Mouse (Mus musculus) hematopoietic stem cell, adult 5-6 weeks (primary cell): ENCODE measurements around the gene Gm20547. TPM values are rescaled to one million over a fixed set of nuclear protein-coding genes. Genes with fewer than 3 reads are reported as not detected.

Source experiments
- ATAC-seq, 2 experiments: fragments of 125-278 bp in 1 of 2; replicated peaks in 1 of 2; 2 replicates each; pipeline ENCODE4 v1.8.0; 2016 to 2017; ENCODE audit warnings: inconsistent platforms in 2 of 2, mild to moderate bottlenecking in 2 of 2, moderate number of reproducible peaks in 2 of 2, low read depth in 1 of 2, moderate TSS enrichment in 1 of 2; ENCODE audit not compliant: low FRiP score in 2 of 2, poor library complexity in 2 of 2, severe bottlenecking in 2 of 2, insufficient read depth in 1 of 2, low TSS enrichment in 1 of 2
- total RNA-seq: library from RNA; stranded (forward); fragments of 172-1452, 232-1000 nt; gene quantifications from 2 replicates; pipeline ENCODE4 v1.2.3, GENCODE M21; 2017

Gm20547 gene
- total RNA-seq, 1 experiment from 2014 or later: not detected

DNA sequence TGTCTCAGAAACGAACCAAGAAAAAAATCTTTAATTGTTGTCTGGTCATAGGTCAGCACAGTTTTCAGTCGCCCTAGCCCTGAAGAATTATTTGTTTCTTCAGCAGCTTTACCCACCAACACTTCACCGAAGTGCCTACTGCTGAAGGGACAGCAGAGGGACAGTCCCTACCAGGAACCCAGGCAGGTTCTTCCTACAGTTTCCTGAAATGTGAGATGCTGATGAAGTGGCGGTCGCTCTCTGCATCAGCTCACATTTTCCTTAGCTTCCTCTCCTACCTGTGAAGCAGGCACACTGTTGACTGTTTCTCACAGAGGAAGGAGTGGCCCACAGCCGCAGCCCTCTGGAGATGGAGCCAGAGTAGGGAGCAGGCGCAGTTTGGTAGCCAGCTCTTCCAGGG, 15.9 kb downstream of the Gm20547 start:
- ATAC-seq: no peak

DNA sequence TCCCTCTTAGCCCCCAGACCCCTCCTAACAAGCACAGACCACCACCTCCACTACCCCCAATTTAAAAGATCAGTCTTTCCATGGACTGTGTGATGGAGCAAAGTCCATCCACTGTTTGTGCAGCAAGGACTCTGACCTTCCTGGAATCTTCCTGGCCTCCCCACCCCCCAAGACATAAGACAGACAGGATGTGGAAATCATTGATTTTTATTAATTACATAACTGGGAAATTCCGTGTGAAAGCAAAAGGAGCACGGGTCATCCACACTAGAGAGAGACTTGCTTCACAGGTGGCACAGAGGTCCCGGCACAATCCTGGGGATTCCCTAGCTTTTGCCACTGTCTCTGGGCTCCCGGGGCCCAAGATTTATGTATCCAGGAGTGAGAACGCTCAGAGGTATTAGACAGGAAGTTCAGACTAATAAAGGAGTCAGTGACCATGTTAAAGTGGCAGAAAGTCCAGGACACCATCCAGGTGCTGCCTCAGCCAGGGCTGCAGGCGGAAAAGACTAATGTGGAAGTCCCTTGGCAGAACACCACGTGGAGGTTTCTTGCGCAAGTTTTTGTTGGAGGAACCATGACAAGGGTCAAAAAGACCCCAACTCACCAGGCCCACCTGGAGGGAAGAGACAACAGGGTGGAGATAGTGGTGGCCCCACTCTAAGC, 19.3 kb downstream of the Gm20547 start, which contains the start of gene Cfb:
Gene Cfb, minus strand, starts transcription at position 103 of the 666 bp plus-strand sequence.
- no peak for ATAC-seq

DNA sequence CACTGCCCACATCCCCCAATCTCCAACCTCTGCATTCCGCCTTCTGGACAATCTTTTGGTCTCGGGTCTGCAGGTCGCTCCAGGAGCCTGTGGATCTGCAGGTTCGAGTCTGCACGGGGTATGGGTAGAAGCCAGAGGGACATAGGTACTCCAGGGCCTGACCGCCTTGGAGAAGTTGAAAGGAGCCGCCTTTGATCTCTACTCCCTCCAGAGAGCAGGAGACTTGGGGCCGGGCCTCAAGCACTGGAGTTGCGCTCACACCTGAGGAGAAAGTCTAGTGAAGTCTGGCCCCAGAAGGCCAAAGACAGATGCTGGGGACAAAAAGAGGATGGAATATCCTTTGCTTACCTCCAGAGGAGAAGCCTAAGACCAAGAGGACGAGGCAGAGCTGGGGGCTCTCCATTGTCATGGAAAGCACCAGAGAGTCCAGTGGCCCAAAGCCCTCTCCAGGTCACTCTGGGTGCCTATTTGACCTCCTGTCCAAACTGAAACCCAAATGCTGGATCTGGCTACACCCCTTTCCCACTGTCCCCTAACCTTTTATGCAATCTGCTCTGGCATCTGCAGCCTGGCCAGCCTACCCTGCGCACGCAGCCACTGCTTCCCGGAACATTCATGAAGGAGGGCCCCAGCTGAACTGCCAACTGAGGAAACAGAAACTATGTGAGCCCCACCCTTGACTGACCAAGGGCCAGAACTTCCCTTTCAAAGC, 20.0 kb downstream of the Gm20547 start:
- ATAC-seq: no peak

DNA sequence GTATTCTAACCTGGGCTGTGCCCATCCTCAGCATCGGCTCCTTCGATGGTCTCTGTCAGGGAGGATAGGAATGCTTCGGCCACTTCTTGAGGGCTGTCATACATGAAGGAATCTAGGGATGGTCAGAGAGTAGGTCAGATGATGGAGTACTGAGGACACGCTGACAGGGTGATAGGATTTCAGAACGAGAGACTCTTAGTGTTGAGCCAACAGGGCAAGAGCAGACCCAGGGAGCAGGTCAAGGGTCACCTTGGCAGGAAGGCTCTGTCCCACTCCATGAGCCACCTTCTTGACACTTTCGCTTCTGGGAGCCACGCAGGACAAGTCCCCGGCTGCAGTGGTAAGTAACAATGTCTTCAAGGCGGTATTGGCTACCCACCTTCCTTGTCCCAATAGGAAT, 21.3 kb downstream of the Gm20547 start:
- ATAC-seq: no peak

DNA sequence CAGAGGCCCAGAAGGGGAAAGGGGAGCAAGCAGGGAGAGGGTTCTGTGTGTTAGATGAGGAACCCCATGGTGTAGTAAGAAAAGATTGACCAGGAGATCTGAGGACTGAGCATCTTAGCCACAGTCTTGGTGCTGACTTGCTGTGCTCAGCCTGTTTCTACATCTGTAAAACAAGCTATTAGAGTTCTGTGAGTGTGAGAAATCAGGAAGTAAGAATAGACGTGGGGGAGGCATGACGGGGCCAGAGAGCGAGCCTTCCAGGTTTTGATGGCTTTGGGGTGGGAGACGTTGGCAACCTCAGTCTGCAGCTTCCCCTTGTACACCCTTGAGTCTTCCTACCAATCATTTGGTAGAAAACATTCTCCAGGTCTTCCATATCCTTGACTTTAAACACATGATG, 23.2 kb downstream of the Gm20547 start:
- no peak for ATAC-seq

DNA sequence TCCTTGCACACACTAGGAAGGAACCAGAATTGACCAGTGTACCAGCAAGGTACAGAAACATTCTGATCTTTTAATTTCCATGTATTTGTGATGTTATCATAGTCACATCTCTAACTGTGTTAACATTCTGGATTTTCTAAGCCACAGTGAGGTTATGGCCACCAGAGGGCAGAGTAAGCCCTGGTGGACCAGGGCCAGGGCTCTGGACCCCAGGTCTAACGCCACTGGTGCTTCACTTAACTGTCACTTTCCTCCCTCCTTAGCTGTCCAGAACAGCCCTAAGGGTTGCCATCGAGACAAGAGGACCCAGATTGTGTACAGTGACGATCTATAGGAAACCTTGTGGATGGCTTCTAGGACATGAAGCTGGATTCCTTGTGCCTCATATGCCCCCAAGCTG, 26.0 kb downstream of the Gm20547 start:
- ATAC-seq: peak; percentile 45 to 61; a peak in 1 of 4 replicates

DNA sequence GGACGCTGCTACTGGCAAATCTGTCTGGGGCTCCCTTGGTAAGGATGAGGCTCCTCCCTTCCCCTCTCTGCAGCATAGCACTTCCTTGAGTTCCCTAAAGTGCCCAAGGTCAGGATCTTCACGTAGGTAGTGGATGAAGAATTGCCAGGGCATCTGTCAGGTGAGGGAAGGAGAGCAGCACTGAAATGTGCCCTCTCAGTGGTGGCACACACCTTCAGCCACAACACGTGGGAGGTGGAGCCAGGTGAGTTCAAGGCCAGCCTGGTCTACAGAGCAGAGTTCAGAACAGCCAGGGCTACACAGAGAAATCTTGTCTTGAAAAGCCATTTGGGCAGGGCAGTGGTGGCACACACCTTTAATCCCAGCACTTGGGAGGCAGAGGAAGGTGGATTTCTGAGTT, 27.1 kb downstream of the Gm20547 start:
- ATAC-seq: no peak

DNA sequence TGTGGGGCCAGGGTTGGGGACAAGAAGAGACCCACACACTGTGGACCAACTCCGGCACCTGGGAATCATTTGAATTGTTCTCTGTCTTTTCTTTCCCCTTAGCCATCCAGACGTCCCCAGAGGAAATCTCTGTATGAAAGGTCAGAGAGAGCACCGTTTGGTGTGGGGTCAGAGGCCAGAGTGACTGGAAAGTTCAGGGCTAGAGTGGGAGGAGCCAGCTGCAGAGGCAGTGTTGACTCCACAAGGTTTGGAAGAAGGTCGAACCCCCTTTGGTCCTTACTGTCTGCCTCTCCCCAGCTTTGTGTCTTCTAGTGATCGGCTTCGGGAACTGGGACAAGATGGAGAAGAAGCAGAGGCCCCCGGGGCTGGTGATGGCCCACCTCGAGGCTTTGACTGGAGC, 28.3 kb downstream of the Gm20547 start:
- ATAC-seq: no peak

DNA sequence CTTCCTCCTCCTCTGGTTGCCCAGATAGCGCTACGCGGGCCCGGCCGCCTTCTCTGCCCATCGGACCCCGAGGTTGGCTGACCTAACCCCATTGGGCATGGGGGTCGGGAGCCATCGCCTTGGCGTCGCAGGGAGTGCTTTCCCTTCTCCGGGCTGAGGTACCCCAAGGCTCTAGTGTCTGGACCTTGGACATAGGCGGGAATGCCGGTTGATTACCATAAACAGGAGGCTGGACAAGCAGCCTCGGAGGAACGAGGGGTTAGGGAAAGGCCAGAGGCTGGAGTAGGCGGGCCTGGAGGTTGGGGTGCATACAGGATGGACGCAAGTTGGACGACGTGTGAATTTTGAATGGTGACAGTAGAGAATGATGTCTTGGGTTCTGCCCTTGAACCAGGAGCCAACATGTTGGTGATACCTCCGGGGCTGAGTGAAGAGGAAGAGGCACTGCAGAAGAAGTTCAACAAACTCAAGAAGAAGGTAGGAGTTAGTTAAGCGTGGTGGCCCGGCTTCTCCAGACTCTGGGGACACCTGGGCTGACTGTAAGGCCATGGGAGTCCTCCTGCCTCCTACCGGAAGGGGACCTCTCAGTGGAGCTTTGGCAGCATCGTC, 31.2 kb downstream of the Gm20547 start:
- no peak for ATAC-seq

DNA sequence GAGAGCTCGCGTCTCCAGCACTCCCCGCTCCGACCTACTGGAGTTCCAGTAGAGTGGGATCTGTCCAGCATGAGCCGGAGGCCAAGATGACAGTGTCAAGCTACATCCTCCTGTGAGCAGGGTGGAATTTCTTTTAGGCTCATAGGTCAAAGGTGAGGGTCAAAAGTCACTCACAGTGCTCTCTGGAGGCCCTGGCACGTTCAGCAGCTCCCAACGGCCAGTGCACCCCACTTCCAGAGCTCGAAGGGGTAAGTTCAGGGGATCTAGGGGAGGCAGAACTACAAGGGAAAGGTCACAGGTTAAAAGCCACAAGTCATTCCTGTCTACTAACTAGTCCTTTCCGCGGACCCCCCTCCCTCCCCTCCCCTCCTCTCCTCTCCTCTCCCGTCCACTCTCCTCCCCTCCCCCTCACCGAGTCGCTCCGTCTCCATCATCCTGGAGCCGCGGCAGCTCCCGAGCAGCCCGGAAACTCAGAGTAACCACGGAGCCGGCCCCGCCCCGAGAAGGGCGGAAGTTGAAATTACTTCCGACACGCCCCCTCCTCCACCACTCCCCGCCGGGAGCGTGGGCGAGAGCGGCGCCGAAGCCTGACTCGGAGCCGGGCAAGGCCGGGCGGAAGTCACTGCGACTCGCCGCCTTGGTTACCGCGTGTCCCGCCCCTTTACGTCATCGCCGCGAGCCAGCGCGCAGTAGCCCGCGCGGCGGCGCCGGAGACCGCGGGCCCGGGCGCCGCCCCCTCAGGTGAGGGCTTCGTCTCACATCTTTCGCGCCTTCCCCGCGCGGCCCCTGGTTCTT, 31.9 kb downstream of the Gm20547 start, which contains the start of the genes Skiv2l and Nelfe:
Gene Skiv2l, minus strand, starts transcription at position 489 of the 795 bp plus-strand sequence.
Gene Nelfe, plus strand, starts transcription at position 670 of the 795 bp plus-strand sequence.
- peak; percentile 97 for ATAC-seq

DNA sequence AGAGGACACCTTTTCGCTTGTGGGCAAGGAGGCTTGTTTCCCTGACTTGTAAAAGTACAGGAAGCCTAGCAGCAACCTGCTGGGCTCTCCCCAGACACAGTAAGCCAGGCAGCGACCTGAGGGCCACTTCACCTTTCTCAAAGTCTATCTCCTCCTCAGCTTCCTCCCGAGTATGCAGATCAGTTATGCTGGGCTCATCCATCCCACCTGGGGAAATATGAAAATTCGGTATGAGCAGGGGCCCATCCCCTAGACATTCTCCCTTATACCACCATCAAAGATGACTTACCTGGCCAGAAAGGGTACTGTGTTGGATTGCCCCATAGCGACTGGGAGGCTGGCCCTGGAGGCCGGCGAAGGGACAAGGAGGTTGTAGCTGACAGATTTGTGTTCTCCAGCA, 34.2 kb downstream of the Gm20547 start:
- no peak for ATAC-seq

DNA sequence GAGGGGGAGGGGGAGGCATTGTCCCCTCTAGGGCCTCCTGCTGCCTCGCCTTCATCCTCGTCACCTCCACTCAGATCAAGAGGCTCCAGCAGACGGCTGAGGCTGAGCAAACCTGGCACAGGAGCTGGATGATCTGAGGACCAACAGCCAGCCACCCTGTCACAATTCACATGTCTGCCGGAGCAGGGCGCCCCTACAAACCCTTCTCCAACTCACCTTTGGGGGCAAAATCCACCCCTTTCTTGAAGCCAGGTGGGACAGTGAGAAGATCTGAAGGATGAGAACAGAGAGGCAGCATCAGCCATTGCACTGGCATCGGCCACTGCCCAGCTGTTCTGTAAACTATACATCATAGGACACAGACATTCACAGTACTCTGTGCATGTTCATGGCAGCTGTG, 34.6 kb downstream of the Gm20547 start:
- no peak for ATAC-seq

DNA sequence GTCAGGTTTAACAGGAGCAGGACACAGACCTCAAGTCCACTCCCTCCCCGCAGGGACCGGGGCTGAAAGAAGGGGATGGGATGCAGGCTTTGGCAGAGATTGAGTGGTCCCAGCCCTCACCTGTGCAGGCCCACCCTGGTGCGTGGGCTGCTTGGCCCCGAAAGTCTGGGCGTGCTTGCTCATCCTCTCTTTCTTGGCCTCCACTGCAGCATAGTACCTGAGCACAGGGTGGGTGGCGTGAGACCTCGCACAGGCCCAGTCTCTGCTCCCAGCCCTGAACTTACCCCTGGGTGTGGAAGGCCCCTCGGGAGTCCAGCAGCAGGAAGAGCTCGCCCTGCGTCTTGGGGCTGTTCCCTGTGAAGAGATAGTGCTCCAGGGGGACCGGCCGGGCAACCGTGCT, 37.0 kb downstream of the Gm20547 start:
- no peak for ATAC-seq

DNA sequence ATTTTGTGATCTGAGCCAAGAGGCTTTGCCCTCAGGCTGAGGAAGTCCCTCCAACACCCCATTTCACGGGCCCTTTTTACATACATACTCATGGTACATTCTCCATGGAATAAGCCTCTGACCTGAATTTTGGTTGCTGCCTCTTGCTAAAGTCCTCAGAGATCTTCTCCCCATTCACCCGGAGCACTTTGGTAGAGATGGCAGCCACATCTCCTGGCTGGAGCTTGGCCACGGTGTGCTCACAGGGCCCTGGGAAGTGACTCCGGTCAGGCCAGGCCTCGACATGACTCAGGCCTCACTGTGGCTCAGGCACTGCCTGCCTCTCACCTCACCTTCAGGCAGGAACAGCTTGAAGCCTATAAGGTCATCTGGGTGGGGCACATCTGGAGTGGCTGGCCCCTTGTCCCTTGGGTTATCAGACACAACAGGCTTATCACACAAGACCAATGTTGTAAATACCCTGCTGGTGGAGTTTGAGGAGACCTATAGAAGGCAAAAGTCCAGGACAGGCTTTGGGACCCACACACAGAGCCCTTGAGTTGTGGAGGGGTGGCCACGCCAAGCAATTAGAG, 41.0 kb downstream of the Gm20547 start:
- no peak for ATAC-seq

DNA sequence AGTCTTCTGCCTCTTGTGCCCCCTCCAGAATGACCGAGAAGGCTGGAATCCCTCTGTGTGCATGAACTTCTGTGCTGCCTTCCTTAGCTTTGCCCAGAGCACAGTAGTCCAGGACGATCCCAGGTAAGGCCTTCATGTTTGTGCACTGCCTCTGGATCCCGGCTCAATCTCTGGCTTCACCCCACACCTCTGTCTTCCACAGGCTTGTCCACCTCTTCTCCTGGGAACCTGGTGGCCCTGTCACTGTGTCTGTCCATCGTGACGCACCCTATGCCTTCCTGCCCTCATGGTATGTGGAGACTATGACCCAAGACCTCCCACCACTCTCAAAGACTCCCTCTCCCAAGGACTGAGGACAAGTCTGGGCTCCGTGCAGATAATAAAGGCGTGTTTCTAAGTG, 43.1 kb downstream of the Gm20547 start:
- ATAC-seq: no peak

DNA sequence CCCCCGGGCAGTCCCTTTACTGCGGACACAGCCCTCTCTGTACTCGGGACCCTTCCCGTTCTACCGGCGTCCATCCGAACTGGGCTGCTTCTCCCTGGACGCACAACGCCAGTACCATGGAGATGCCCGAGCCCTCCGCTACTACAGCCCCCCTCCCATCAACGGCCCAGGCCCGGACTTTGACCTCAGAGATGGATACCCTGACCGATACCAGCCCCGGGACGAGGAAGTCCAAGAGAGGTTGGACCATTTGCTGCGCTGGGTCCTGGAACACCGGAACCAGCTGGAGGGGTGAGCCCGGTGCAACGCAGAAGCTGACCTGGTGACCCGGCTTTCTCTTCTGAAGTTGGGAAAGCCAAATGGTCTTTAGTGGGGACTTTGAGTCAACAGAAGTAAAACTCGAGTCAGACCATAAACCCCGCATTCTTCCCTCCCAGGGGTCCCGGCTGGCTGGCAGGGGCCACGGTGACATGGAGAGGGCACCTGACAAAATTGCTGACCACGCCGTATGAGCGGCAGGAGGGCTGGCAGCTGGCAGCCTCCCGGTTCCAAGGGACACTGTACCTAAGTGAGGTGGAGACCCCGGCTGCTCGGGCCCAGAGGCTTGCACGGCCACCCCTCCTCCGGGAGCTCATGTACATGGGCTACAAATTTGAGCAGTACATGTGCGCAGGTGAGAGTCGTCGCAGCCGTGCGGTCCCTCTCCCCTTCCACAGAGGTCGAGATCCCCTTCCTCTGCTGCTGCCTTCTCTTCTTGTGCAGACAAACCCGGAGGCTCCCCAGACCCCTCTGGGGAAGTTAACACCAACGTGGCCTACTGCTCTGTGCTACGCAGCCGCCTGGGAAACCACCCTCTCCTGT, 44.1 kb downstream of the Gm20547 start:
- ATAC-seq: no peak; a peak in 1 of 4 replicates

DNA sequence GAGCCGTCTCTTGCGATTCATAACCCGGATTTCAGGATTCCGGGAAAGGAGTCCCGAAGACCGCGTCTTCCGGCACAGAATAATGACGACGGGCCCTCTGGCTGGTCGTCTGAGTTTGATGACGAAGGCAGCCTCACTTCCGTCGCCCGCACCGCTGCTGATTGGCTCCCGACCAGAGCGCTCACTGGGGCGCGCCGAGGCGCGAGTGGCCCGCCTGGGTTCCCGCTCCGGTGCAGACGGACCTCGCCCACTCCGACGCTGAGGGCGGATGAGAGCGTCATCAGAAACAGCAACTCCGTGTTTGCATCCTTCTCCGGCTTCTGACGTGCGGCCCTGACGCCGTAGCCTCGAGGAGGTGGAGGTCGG, 45.0 kb downstream of the Gm20547 start, which contains the start of the genes Stk19 and Dxo:
Gene Stk19, minus strand, starts transcription at position 90 of the 366 bp plus-strand sequence.
Gene Dxo, plus strand, starts transcription at position 164 of the 366 bp plus-strand sequence.
- ATAC-seq: peak; percentile 87 to 92
